Mouse (Mus musculus): ENCODE results near the gene Mgat4b.

Gene Mgat4b

DNA sequence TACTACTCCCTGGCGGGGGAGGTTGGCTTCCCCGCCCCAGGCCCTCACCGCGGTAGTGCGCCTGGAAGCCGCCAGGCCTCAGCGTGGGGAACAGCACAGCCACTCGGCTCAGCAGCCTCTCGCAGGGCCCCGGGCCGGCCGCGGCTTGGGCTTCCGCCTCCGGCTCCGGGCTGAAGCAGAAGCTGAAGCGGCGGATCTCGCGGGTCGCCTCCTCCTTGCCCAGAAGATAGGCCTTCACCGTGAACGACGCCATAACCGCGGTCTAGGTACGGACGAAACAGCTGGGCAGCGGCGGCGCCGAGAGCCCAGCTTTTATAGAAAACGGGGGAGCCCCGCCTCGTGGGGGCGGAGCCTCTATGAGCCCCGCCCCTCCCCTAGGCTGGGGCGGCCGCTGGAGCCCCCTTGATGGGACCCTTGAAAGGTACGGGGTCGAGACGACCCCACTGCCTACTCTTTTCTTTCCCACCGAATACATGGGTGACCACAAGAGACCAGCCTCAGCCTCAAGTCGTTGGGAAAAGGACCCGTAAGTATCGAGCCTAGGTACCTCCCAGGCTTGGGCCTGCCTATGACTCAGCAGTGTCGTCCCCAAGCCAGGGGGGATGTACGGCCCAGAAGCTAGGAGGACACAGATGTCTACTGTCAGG is at the start of gene Mgat4b, which contains the start of gene Sqstm1:
Gene Mgat4b, plus strand, starts transcription at position 386 of the 647 bp plus-strand sequence.
Gene Sqstm1, minus strand, starts transcription at position 323 of the 647 bp plus-strand sequence.
- DNase-seq (ENCODE audit: low spot score in 2 of 2) = peak; percentile 66 to 77

- DNase-seq (ENCODE audit: low spot score in 2 of 2) = peak in 1 of 2 experiments; percentile 36
These were observed 48.9 kb upstream of the Mgat4b start for GRCm38 (mm10) chr11:50161578-50162304.

GRCm38 (mm10) chr11:50162338-50163050 is 48.2 kb upstream of the Mgat4b start:
- no peak for DNase-seq (ENCODE audit: low spot score in 2 of 2)

DNA sequence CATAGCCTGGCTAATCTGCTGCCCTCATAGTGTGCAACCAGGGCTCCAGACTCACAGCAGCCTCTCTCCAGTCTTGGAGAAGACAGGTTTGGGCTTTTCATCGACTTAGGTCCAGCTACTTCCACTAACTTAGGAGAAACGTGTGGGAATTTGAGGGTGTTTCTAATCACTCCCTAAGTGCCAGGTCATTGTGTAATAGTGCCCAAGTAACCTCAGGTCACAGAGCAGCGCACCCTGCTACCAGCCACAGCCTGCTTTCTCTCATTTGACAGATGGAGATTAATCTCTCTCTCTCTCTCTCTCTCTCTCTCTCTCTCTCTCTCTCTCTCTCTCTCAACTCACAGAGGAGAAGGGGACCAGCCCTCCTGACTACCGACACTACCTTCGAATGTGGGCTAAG is 42.3 kb upstream of the Mgat4b start:
- no peak for DNase-seq (ENCODE audit: low spot score in 2 of 2)

- DNase-seq (ENCODE audit: low spot score in 2 of 2) = peak in 1 of 2 experiments; percentile 34
These were observed 36.5 kb upstream of the Mgat4b start, which contains the start of gene Mrnip for GRCm38 (mm10) chr11:50174111-50174729. TSS of gene Mrnip (plus strand) at chr11:50174444.

- peak; percentile 95 to 96 for DNase-seq (ENCODE audit: low spot score in 2 of 2)
These were observed 35.9 kb upstream of the Mgat4b start for GRCm38 (mm10) chr11:50174730-50175187.

DNA sequence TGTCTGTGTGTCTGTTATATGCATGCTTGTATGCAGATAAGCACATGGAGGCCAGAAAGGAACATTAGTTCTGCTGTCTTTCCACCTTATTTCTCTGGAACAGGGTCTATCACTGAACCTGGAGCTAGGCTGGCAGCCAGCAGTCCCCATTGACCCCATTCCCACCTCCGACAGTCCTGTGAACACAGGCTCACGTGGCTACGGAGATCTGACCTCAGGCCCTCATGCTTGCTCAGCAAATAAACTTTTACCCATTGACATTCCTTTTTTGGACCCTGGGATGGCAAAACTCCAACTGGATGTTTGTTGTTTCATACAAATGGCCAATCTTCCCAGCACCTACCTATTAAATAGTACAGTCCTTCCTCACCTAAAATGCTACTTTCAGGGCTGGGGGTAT is 34.3 kb upstream of the Mgat4b start:
- no peak for DNase-seq (ENCODE audit: low spot score in 2 of 2)

DNA sequence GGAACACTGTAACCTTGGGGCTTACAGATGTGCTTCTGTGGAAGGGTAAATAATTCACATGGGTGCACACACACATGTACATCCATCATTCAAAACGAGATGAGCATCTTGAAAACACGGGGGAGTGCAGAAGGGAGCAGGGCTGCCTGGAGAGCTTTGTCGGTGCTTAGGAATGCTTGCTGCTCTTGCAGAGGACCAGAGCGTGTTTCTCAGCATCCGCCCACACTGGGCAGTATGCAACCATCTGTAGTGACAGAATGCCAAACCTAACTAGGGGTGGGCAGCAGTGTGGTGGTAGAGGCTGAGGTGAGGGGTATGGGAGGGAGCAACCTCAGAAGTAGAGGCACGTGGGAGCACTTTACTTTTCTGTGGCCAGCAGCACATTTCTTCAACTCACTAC is 33.6 kb upstream of the Mgat4b start:
- DNase-seq (ENCODE audit: low spot score in 2 of 2) = no peak

GRCm38 (mm10) chr11:50178532-50179488 is 31.9 kb upstream of the Mgat4b start:
- DNase-seq (ENCODE audit: low spot score in 2 of 2) = no peak

DNA sequence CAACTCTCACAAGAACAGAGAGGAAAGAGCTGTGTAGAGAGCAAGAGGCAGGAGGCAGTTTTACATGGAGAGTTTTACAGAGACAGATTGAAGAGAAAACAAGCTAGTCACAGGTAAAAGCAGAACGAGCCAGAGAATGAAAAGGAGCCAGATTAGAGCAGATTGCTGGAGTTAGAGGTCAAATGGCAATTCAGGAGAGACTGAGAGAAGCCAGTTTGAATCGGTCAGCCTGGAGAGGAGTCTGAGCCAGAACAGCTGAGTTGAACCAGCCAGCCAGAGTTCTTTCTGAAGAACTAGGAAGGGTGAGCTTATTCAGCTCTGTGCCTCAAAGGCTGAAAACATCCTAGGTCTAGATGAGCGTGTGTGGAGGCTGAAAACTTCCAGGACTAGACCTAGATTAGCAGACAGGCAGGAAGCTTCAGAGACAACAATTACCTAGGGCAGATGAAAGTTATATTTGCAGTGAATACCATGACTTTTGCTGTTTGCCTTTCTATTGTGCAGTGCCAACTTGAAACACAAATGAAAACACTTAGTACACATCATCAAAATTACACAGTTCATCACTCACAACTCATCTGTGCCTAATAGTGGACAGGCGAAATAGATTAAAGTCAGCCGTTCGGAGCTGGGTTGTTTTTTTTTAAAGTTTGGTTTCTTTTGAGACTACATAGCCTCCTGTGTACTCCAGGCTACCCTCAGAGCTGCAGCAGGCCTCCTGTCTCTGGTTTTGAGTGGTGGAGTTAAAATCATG is 30.0 kb upstream of the Mgat4b start:
- no peak for DNase-seq (ENCODE audit: low spot score in 2 of 2)

GRCm38 (mm10) chr11:50182702-50183101 is 28.0 kb upstream of the Mgat4b start:
- DNase-seq (ENCODE audit: low spot score in 2 of 2) = no peak

DNA sequence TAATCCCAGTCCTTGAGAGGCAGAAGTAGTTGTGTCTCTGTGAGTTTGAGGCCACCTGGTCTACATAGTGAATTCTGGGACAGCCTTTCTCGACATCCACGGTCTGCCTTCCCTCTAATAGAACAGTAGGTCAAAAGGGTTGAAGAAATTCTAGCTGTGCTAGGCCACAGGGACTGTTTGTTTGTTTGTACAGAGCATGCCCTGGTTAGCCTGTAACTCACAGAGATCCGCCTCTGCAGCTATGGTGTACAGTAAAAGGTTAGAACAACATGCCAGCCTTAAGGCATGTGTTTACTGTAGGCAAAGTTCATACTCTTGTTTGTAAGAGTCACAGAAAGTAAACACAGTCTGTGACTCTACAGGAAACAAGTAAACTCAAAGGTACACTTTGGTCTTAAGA is 25.9 kb upstream of the Mgat4b start:
- DNase-seq (ENCODE audit: low spot score in 2 of 2) = no peak

GRCm38 (mm10) chr11:50188682-50189081 is 22.0 kb upstream of the Mgat4b start:
- DNase-seq (ENCODE audit: low spot score in 2 of 2) = no peak

DNA sequence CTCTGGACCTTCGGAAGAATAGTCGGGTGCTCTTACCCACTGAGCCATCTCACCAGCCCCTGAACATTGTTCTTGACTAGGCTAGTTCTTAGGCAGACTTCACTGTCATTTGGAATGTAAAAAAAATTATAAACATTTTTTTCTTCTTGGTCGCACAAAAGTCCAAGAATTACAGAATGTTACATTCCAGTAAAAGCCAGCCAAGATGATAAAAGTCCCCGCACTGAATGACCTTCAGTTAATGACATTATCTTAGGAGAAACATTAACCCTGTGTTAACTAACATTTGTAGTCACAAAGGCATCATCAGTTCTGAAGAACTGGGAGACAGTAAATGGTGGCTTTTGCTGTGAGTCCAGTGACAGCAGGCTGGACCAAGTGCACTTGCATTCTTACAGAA is 20.3 kb upstream of the Mgat4b start:
- no peak for DNase-seq (ENCODE audit: low spot score in 2 of 2)

DNA sequence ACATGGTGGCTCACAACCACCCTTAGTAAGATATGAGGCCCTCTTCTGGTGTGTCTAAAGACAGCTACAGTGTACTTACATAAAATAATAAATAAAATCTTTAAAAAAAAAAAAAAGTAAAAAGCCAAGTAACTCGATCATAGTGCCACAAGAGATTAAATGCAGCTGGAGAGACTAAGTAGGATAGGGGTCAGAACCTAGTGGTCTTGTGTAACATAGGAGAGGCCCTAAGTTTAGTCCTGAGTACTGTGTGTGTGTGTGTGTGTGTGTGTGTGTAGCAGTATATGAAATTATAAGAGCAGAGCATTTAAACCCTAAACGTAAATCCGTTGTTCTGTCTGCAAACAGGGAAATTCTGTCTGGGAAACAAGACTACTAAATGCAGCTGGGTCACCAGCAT is 18.4 kb upstream of the Mgat4b start:
- no peak for DNase-seq (ENCODE audit: low spot score in 2 of 2)

GRCm38 (mm10) chr11:50194070-50194469 is 16.6 kb upstream of the Mgat4b start:
- DNase-seq (ENCODE audit: low spot score in 2 of 2) = no peak

- DNase-seq (ENCODE audit: low spot score in 2 of 2) = no peak
These were observed 15.9 kb upstream of the Mgat4b start for GRCm38 (mm10) chr11:50194793-50195192.

DNA sequence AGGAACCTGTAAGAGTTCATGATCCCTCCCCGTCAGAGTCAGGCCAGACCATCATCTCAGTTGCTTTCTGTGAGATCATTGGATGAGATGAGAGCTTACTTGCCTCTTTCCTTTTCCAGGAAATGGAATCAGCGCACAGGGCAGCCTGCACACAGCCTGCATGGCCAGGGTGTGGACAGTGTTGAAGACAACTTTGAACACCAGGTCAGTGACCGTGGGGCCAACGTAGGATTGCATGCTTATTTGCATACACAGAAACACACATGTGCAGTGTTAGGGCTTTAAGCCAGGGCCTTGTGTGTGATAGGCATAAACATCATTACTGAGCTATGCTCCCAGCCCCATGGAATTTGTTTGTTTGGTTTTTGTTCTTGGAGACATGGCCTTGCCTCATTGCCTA is 13.2 kb upstream of the Mgat4b start:
- DNase-seq (ENCODE audit: low spot score in 2 of 2) = no peak

GRCm38 (mm10) chr11:50198219-50198846 is 12.4 kb upstream of the Mgat4b start:
- DNase-seq (ENCODE audit: low spot score in 2 of 2) = no peak

- no peak for DNase-seq (ENCODE audit: low spot score in 2 of 2)
These were observed 11.8 kb upstream of the Mgat4b start for GRCm38 (mm10) chr11:50198916-50199315.

All from frontal cortex, postnatal 10 days (tissue).